Comparison of ENCODE assay signal across 11 mouse cellular contexts in genomic region chr2:128709264-128709663, GRCm38 (mm10). TPM values are rescaled to one million over a fixed set of nuclear protein-coding genes. Genes with fewer than 3 reads are reported as not detected.
DNase-seq lines count a peak whose midpoint lies in the region; ATAC-seq and TF ChIP-seq lines count a peak whose summit lies in the region.
"Had no signal": no experiment of that assay in that cellular context is flagged by ENCODE, and none has a peak within 500 bp of the region (broad histone marks: within the 10 kb centered on the region; RNA-seq: fewer than 3 reads in every experiment).

No protein-coding gene starts in this region.

- no peak overlapping the region for H3K4me3 ChIP-seq in kidney, postnatal 0 days (replicated peaks; ENCODE audit: low read depth, low read length)
- no peak overlapping the region for H3K4me3 ChIP-seq in brown adipose tissue, adult 24 weeks (ENCODE audit: insufficient read depth, low read depth, low read length)
- H3K4me3 ChIP-seq: erythroblast, embryonic 14.5 days had no signal

- peak; percentile 46 for DNase-seq in kidney, postnatal 0 days (ENCODE audit: low spot score)
- DNase-seq in kidney, adult 18-20 months, result no peak
- DNase-seq in Muller cell, postnatal 12 days (ENCODE audit: inconsistent ontology term), result peak; percentile 96
- DNase-seq in layer of hippocampus, adult 8-10 months (ENCODE audit: low spot score in 2 of 2), result peak; percentile 28 to 32
- no peak for DNase-seq in adrenal gland, postnatal 25 days
- DNase-seq: adrenal gland, postnatal 36 days had no signal

- ATAC-seq in kidney, postnatal 0 days (replicated peaks; ENCODE audit: low FRiP score, low read depth), result no peak
- ATAC-seq in granulocyte monocyte progenitor cell, adult 5-6 weeks (replicated peaks; ENCODE audit: poor library complexity, severe bottlenecking), result no peak

- WGBS in kidney, postnatal 0 days, result 34% methylated on average over 6 of the region's 6 CpGs

- no peaks in the 10 kb centered on the region for H3K9me3 ChIP-seq in kidney, postnatal 0 days (replicated peaks; ENCODE audit: low read length)
- H3K9me3 ChIP-seq: G1E had no signal

- no peaks in the 10 kb centered on the region for H3K36me3 ChIP-seq in kidney, postnatal 0 days (ENCODE audit: insufficient read depth, low read length)
- H3K36me3 ChIP-seq: G1E had no signal

- no peak overlapping the region for H3K9ac ChIP-seq in kidney, postnatal 0 days (ENCODE audit: low read depth, low read length)
- H3K9ac ChIP-seq: liver, embryonic 14.5 days had no signal

- TF ChIP-seq CTCF in kidney, postnatal 0 days (IDR thresholded peaks at IDR 0.05; ENCODE audit: low read depth), result no peak

- no peaks in the 10 kb centered on the region for H3K27me3 ChIP-seq in kidney, postnatal 0 days (ENCODE audit: insufficient read depth, low read length)

- H3K27ac ChIP-seq in kidney, postnatal 0 days, result peak overlapping the region; percentile 51
- H3K27ac ChIP-seq in brown adipose tissue, adult 24 weeks (replicated peaks; ENCODE audit: low read depth, low read length), result peak overlapping the region; percentile 7; the same call in 1 of the 2 replicates
- H3K27ac ChIP-seq: liver, embryonic 14.5 days had no signal

- peaks cover 23% of the 10 kb centered on the region for H3K4me1 ChIP-seq in kidney, postnatal 0 days (replicated peaks; ENCODE audit: insufficient read depth, low read length)
- H3K4me1 ChIP-seq in brown adipose tissue, adult 24 weeks (ENCODE audit: control insufficient read depth, insufficient read depth, insufficient read length, low read length), result peaks cover 19% of the 10 kb centered on the region

- H3K4me2 ChIP-seq in kidney, postnatal 0 days (ENCODE audit: low read length), result no peak overlapping the region

RNA-seq across cellular contexts. Expression of gene Mertk, which starts 10.5 kb away (rescaled TPM):
- 8.9 and 9.8 TPM in 2 replicates for polyA plus RNA-seq in kidney, postnatal 0 days (2015; fragmentation: Nextera tagmentation; extraction: Ambion mirVana)
- 2.4 and 3.0 TPM in 2 replicates for polyA plus RNA-seq in brown adipose tissue, adult 24 weeks (2012; ENCODE audit: insufficient read depth, insufficient read length, missing spikeins)
- 10 to 100 TPM; 33.7 to 40.4 (median 36.1) TPM for total RNA-seq in layer of hippocampus, adult 8-10 months (2022)
- not detected in 2 replicates for total RNA-seq in granulocyte monocyte progenitor cell, adult 5-6 weeks (2014; fragmentation: Nextera tagmentation)
- not detected in 2 replicates for total RNA-seq in granulocyte monocyte progenitor cell, adult 5-6 weeks (2017)
- 6.6 and 9.9 TPM in 2 replicates for total RNA-seq in adrenal gland, postnatal 25 days (2021)
- polyA plus RNA-seq: G1E had no signal

RNA-seq across cellular contexts. Expression of gene Anapc1, which starts 22.1 kb away (rescaled TPM):
- 27.4 and 31.1 TPM in 2 replicates for polyA plus RNA-seq in kidney, postnatal 0 days (2015; fragmentation: Nextera tagmentation; extraction: Ambion mirVana)
- polyA plus RNA-seq in brown adipose tissue, adult 24 weeks (2012; ENCODE audit: insufficient read depth, insufficient read length, missing spikeins), result 17.7 and 22.3 TPM in 2 replicates
- total RNA-seq in layer of hippocampus, adult 8-10 months (2022), result 10 to 100 TPM; 60.5 to 75.1 (median 71.7) TPM
- total RNA-seq in granulocyte monocyte progenitor cell, adult 5-6 weeks (2014; fragmentation: Nextera tagmentation), result 101 and 130 TPM in 2 replicates
- 111 and 148 TPM in 2 replicates for total RNA-seq in granulocyte monocyte progenitor cell, adult 5-6 weeks (2017)
- 82.1 and 86.1 TPM in 2 replicates for total RNA-seq in adrenal gland, postnatal 25 days (2021)

Comparison
In these comparisons a context has a peak if more than half of its experiments do, and no peak if none do; other contexts are left out.
1. DNase-seq: peak in kidney, postnatal 0 days (single experiment), Muller cell, postnatal 12 days (single experiment) and layer of hippocampus, adult 8-10 months (2 of 2); none in kidney, adult 18-20 months (single experiment) and adrenal gland, postnatal 25 days (single experiment).